Mouse (Mus musculus) kidney, adult 2 months (tissue): ENCODE results near the gene Folr2.

Source experiments
- CTCF ChIP-seq: fragments of 200-500 bp; conservative IDR thresholded peaks from 2 replicates; pipeline ENCODE4 v1.5.1; 2011; ENCODE audit warnings: low read depth, mild to moderate bottlenecking, control low read depth, low read length, moderate library complexity, mixed read lengths; ENCODE audit not compliant: insufficient read depth, insufficient read length
- POLR2A ChIP-seq: fragments of 200-500 bp; IDR thresholded peaks from one replicate; pipeline ENCODE4 v1.6.1; 2011; ENCODE audit warnings: low read depth, low read length, control low read depth

- TF ChIP-seq POLR2A = no peak
- no peak for TF ChIP-seq CTCF
These were observed 6.4 kb upstream of the Folr2 start, which contains the start of gene Anapc15 for GRCm38 (mm10) chr7:101863415-101863814.
